In the genomic region with DNA sequence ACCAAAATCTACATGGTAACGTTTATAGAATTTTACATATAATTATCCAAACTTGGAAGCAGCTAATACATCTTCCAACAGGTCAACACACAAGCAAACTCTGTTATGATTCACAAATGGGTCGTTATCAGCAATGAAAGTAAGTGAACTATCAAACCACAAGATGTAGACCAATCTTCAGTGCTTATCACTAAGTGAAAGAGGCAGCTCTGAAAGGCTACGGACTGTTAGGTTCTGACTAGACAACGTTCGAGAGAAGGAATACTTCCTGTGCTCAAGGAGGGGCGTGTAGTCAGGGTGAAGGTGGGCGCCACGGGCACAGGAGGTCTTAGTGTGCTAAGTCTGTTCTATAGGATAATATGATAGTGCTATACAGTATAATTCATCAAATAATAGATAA, we compare ENCODE assay signal across 24 mouse cellular contexts.
"Had no signal": no experiment of that assay in that cellular context is flagged by ENCODE, and none has a peak within 500 bp of the region (broad histone marks: within the 10 kb centered on the region; RNA-seq: fewer than 3 reads in every experiment).

No protein-coding gene starts in this region.

- H3K27ac ChIP-seq: heart, adult 2 months; heart, embryonic 13.5 days; heart, embryonic 15.5 days; hindbrain, embryonic 14.5 days; intestine, embryonic 15.5 days; layer of hippocampus, adult 2 months; left cerebral cortex, adult 2 months; limb, embryonic 10.5 days; limb, embryonic 12.5 days had no signal

- ATAC-seq: forebrain, postnatal 0 days; hindbrain, embryonic 16.5 days; inflammation-experienced regulatory T-cells, adult 6 months; intestine, embryonic 15.5 days; intestine, postnatal 0 days had no signal

- DNase-seq: forebrain, postnatal 0 days; gastrocnemius, postnatal 14 days; gastrocnemius, postnatal 36 days; heart, adult 11 months; heart, adult 2 months; heart, postnatal 14 days; heart, postnatal 36 days; kidney, adult 18-20 months; kidney, adult 8-10 months; kidney, postnatal 10 days; kidney, postnatal 25 days; kidney, postnatal 4 days had no signal

- H3K36me3 ChIP-seq: heart, embryonic 13.5 days; heart, embryonic 15.5 days; intestine, embryonic 15.5 days; limb, embryonic 10.5 days; limb, embryonic 12.5 days had no signal

- H3K4me3 ChIP-seq: heart, adult 2 months; heart, embryonic 13.5 days; heart, embryonic 15.5 days; intestine, embryonic 15.5 days; layer of hippocampus, adult 2 months; left cerebral cortex, adult 2 months; limb, embryonic 10.5 days; limb, embryonic 12.5 days had no signal

- H3K4me1 ChIP-seq: heart, embryonic 15.5 days; intestine, embryonic 15.5 days; limb, embryonic 10.5 days; limb, embryonic 12.5 days had no signal

- H3K4me2 ChIP-seq: heart, embryonic 11.5 days; heart, embryonic 13.5 days; heart, embryonic 15.5 days; hindbrain, embryonic 14.5 days; intestine, embryonic 15.5 days; limb, embryonic 12.5 days had no signal

- H3K27me3 ChIP-seq: heart, embryonic 13.5 days; heart, embryonic 15.5 days; intestine, embryonic 15.5 days; limb, embryonic 12.5 days had no signal

- H3K9ac ChIP-seq: forebrain, postnatal 0 days; heart, embryonic 13.5 days; heart, embryonic 15.5 days; hindbrain, embryonic 14.5 days; intestine, embryonic 15.5 days; limb, embryonic 12.5 days had no signal

- H3K9me3 ChIP-seq: heart, embryonic 13.5 days; heart, embryonic 15.5 days; intestine, embryonic 15.5 days; limb, embryonic 10.5 days; limb, embryonic 12.5 days had no signal
